Mouse (Mus musculus) CH12.LX (cell line): Measurements from ENCODE around the gene Spag7. TPM values are rescaled to one million over a fixed set of nuclear protein-coding genes. Genes with fewer than 3 reads are reported as not detected.

Source experiments
- DNase-seq: peaks from one replicate; pipeline ENCODE4 v3.0.0-alpha.2; 2013; ENCODE audit errors: extremely low read depth
- H3K27ac ChIP-seq: 2 replicates; pipeline ENCODE4 v1.5.1; 2012; ENCODE audit warnings: low read depth, mild to moderate bottlenecking, control low read depth, moderate library complexity; ENCODE audit not compliant: insufficient read depth
- H3K27me3 ChIP-seq: replicated peaks from 2 replicates; pipeline ENCODE3; 2012; ENCODE audit warnings: inconsistent platforms
- H3K36me3 ChIP-seq, 2 experiments: replicated peaks in 1 of 2; 2 replicates each; pipeline versions ENCODE3 to v1.6.1; 2012; ENCODE audit warnings: inconsistent platforms in 1 of 2, low read length in 1 of 2, mild to moderate bottlenecking in 1 of 2, mixed read lengths in 1 of 2, moderate library complexity in 1 of 2; ENCODE audit not compliant: control insufficient read depth in 1 of 2, insufficient read depth in 1 of 2
- H3K4me1 ChIP-seq, 2 experiments: 2 replicates each; pipeline ENCODE4 v1.6.1; 2012; ENCODE audit warnings: inconsistent platforms in 1 of 2, moderate library complexity in 1 of 2; ENCODE audit not compliant: insufficient read depth in 2 of 2, control insufficient read depth in 1 of 2
- H3K4me2 ChIP-seq: 2 replicates; pipeline ENCODE4 v1.6.1; 2012; ENCODE audit warnings: low read depth, mild to moderate bottlenecking, control low read depth; ENCODE audit not compliant: poor library complexity, insufficient read depth, severe bottlenecking
- H3K4me3 ChIP-seq, 3 experiments: fragments of 150-350 bp in 1 of 3; sonication (generic) in 1 of 3; replicated peaks in 1 of 3; 2 replicates each; pipeline versions ENCODE3 to v1.5.1; 2011 to 2012; ENCODE audit warnings: low read depth in 2 of 3, low read length in 2 of 3, mild to moderate bottlenecking in 2 of 3, moderate library complexity in 2 of 3, control low read depth in 1 of 3, improper control_type of control experiment in 1 of 3, inconsistent platforms in 1 of 3, mixed read lengths in 1 of 3; ENCODE audit not compliant: poor library complexity in 1 of 3
- H3K79me2 ChIP-seq: replicated peaks from 2 replicates; pipeline ENCODE4 v1.6.1; 2012; ENCODE audit warnings: mild to moderate bottlenecking, moderate library complexity; ENCODE audit not compliant: control insufficient read depth, poor library complexity, insufficient read depth, severe bottlenecking; ENCODE audit errors: extremely low read depth
- H3K9ac ChIP-seq: 2 replicates; pipeline ENCODE4 v1.6.1; 2012; ENCODE audit warnings: low read depth, mild to moderate bottlenecking, control low read depth, moderate library complexity; ENCODE audit not compliant: insufficient read depth
- H3K9me3 ChIP-seq: replicated peaks from 2 replicates; pipeline ENCODE3; 2012; ENCODE audit warnings: low read length, inconsistent platforms, mixed read lengths
- E2F4 ChIP-seq: IDR thresholded peaks from 2 replicates; pipeline ENCODE4 v1.6.1; 2011; ENCODE audit warnings: low read depth, low read length, improper control_type of control experiment; ENCODE audit not compliant: insufficient replicate concordance
- EP300 ChIP-seq: IDR thresholded peaks from 2 replicates; pipeline ENCODE4 v1.6.1; 2011; ENCODE audit warnings: low read length, improper control_type of control experiment
- GABPA ChIP-seq: IDR thresholded peaks from 2 replicates; pipeline ENCODE4 v1.6.1; 2012; ENCODE audit warnings: low read depth, low read length, improper control_type of control experiment, inconsistent platforms; ENCODE audit not compliant: insufficient replicate concordance
- HCFC1 ChIP-seq: IDR thresholded peaks from 2 replicates; pipeline ENCODE4 v1.6.1; 2012; ENCODE audit warnings: low read depth, mild to moderate bottlenecking, inconsistent platforms, low read length, improper control_type of control experiment
- IRF4 ChIP-seq: IDR thresholded peaks from 2 replicates; pipeline ENCODE4 v1.6.1; 2014; ENCODE audit warnings: low read depth, mild to moderate bottlenecking, inconsistent platforms, low read length, improper control_type of control experiment
- MAFK ChIP-seq: IDR thresholded peaks from 2 replicates; pipeline ENCODE4 v1.6.1; 2011; ENCODE audit warnings: low read length, improper control_type of control experiment; ENCODE audit not compliant: insufficient replicate concordance
- MAX ChIP-seq: IDR thresholded peaks from 2 replicates; pipeline ENCODE4 v1.6.1; 2011; ENCODE audit warnings: low read length, improper control_type of control experiment
- MAZ ChIP-seq: IDR thresholded peaks from 2 replicates; pipeline ENCODE4 v1.6.1; 2012; ENCODE audit warnings: low read depth, mild to moderate bottlenecking, inconsistent platforms, low read length, improper control_type of control experiment, moderate library complexity
- MXI1 ChIP-seq: IDR thresholded peaks from 2 replicates; pipeline ENCODE4 v1.6.1; 2011; ENCODE audit warnings: mild to moderate bottlenecking, low read depth, low read length, improper control_type of control experiment
- MYC ChIP-seq: IDR thresholded peaks from 2 replicates; pipeline ENCODE4 v1.6.1; 2011; ENCODE audit warnings: low read depth, mild to moderate bottlenecking, improper control_type of control experiment, low read length
- NELFE ChIP-seq: IDR thresholded peaks from 2 replicates; pipeline ENCODE4 v1.6.1; 2011; ENCODE audit warnings: low read depth, low read length, improper control_type of control experiment
- NRF1 ChIP-seq: IDR thresholded peaks from 2 replicates; pipeline ENCODE4 v1.6.1; 2014; ENCODE audit warnings: low read depth, mild to moderate bottlenecking, inconsistent platforms, low read length, improper control_type of control experiment, moderate library complexity
- PAX5 ChIP-seq: IDR thresholded peaks from 2 replicates; pipeline ENCODE4 v1.6.1; 2012; ENCODE audit warnings: low read length, inconsistent platforms, mixed read lengths
- POLR2A ChIP-seq: IDR thresholded peaks from 2 replicates; pipeline ENCODE4 v1.6.1; 2011; ENCODE audit warnings: low read depth, mild to moderate bottlenecking, improper control_type of control experiment, low read length
- POLR2AphosphoS2 ChIP-seq: IDR thresholded peaks from 2 replicates; pipeline ENCODE4 v1.6.1; 2011; ENCODE audit warnings: low read depth, low read length, improper control_type of control experiment
- RAD21 ChIP-seq: IDR thresholded peaks from 2 replicates; pipeline ENCODE4 v1.6.1; 2011; ENCODE audit warnings: low read depth, mild to moderate bottlenecking, low read length, improper control_type of control experiment, moderate library complexity
- SIN3A ChIP-seq: IDR thresholded peaks from 2 replicates; pipeline ENCODE4 v1.6.1; 2012; ENCODE audit warnings: low read length, improper control_type of control experiment, inconsistent platforms
- SMC3 ChIP-seq: IDR thresholded peaks from 2 replicates; pipeline ENCODE4 v1.6.1; 2011; ENCODE audit warnings: low read depth, low read length, improper control_type of control experiment
- TBP ChIP-seq: conservative IDR thresholded peaks from 2 replicates; pipeline ENCODE4 v1.6.1; 2011; ENCODE audit warnings: low read depth, low read length, improper control_type of control experiment
- USF2 ChIP-seq: conservative IDR thresholded peaks from 2 replicates; pipeline ENCODE4 v1.6.1; 2011; ENCODE audit warnings: low read depth, low read length, improper control_type of control experiment
- ZMIZ1 ChIP-seq: IDR thresholded peaks from 2 replicates; pipeline ENCODE4 v1.6.1; 2012; ENCODE audit warnings: low read depth, mild to moderate bottlenecking, inconsistent platforms, low read length, improper control_type of control experiment
- ZNF384 ChIP-seq: IDR thresholded peaks from 2 replicates; pipeline ENCODE4 v1.6.1; 2012; ENCODE audit warnings: low read depth, low read length, improper control_type of control experiment, inconsistent platforms
- dilution Hi-C: fragments of 300-500 bp; cut with MboI; formaldehyde crosslinking; loops from 2 replicates; pipeline ENCODE4 v1.14.3; 2020; ENCODE audit warnings: low sequenced_read_pairs; ENCODE audit not compliant: extremely low pct_unique_long_range_greater_than_20kb, extremely low pct_ligation_motif_present
- in situ Hi-C: fragments of 300-500 bp; cut with MboI; formaldehyde crosslinking; loops from 3 replicates; pipeline ENCODE4 v1.14.3; 2019; ENCODE audit warnings: low sequenced_read_pairs, low pct_ligation_motif_present, low pct_unique_long_range_greater_than_20kb, mixed read lengths
- polyA plus RNA-seq: library from polyadenylated mRNA; unstranded; fragments of >175 nt; gene quantifications from 2 replicates; pipeline ENCODE4 v1.2.1, GENCODE M21; 2012; ENCODE audit warnings: low read depth; ENCODE audit not compliant: insufficient read length
- total RNA-seq, 2 experiments: library from RNA; depleted of rRNA; stranded (reverse); fragments of 300-350 nt in 1 of 2; fragments of >200 nt in 1 of 2; gene quantifications; 2 replicates each; pipeline ENCODE4 v1.2.3; 2012 to 2014

Gene Spag7
- total and polyA plus RNA-seq, 3 experiments, result 93.5 to 120 (median 105) TPM

- H3K36me3 ChIP-seq, result peaks cover 47 to 74% of the 10 kb centered on the region in 2 experiments
- H3K9me3 ChIP-seq, result no peaks in the 10 kb centered on the region
- H3K4me1 ChIP-seq, result peaks cover 25 to 56% of the 10 kb centered on the region in 2 experiments
- H3K27me3 ChIP-seq, result no peaks in the 10 kb centered on the region
- peak; percentile 56; the same call in 1 of the 2 replicates for TF ChIP-seq POLR2AphosphoS2
- no peak for TF ChIP-seq TBP
- peak; percentile 42; the same call in 1 of the 2 replicates for TF ChIP-seq MXI1
- no peak for TF ChIP-seq POLR2A
- no peak for TF ChIP-seq EP300
- TF ChIP-seq NRF1, result peak; percentile 24; the same call in 1 of the 2 replicates
- TF ChIP-seq MAFK, result no peak
- no peak; the same call in 1 of the 2 replicates for TF ChIP-seq SIN3A
- no peak for TF ChIP-seq MAX
- 0 out of 2 replicates have a peak, but pooled peaks have one; percentile 7 for TF ChIP-seq SMC3
- peak; percentile 9; the same call in 1 of the 2 replicates for TF ChIP-seq ZNF384
- 0 out of 2 replicates have a peak, but pooled peaks have one; percentile 24 for TF ChIP-seq IRF4
- no peak; the same call in 1 of the 2 replicates for TF ChIP-seq MAZ
- peak; percentile 67 for TF ChIP-seq ZMIZ1
- no peak for TF ChIP-seq PAX5
- TF ChIP-seq RAD21, result no peak
- no peak for TF ChIP-seq USF2
- TF ChIP-seq NELFE, result 0 out of 2 replicates have a peak, but pooled peaks have one; percentile 10
- no peak for TF ChIP-seq GABPA
- no peak for TF ChIP-seq MYC
- TF ChIP-seq HCFC1, result no peak
- no peak for TF ChIP-seq E2F4
- peak overlapping the region; percentile 94 for H3K9ac ChIP-seq
- DNase-seq, result no peak
- peak overlapping the region; percentile 95 for H3K4me2 ChIP-seq
- peak overlapping the region; percentile 66 to 89 (median 67) for H3K4me3 ChIP-seq
- peak overlapping the region; percentile 74 for H3K27ac ChIP-seq
- in situ Hi-C loops (no loop called here), dilution Hi-C loops (no loop called here)
- H3K79me2 ChIP-seq, result peaks cover 61% of the 10 kb centered on the region
Measured at GRCm38 (mm10) chr11:70647716-70648420, 21.3 kb downstream of the Spag7 start.
